Mouse (Mus musculus) left cerebral cortex, postnatal 14 days (tissue): ENCODE results near the gene Scarb2. TPM values are rescaled to one million over a fixed set of nuclear protein-coding genes. Genes with fewer than 3 reads are reported as not detected.

Source experiments
- DNase-seq, 2 experiments: peaks; one replicate each; pipeline ENCODE4 v3.0.0; 2021 to 2022; ENCODE audit warnings: low spot score in 2 of 2, mixed read lengths in 1 of 2
- intact Hi-C: fragments of 180-260 bp; cut with DNase I; formaldehyde crosslinking; loops from one replicate; pipeline ENCODE4 v1.15.1; 2025
- microRNA-seq, 2 experiments: library from miRNA; unstranded; fragments of <30 nt; microRNA quantifications; one replicate each; pipeline ENCODE4 v1.2.0; 2022
- total RNA-seq, 2 experiments: library from RNA; stranded (reverse); gene quantifications; 2 replicates each; pipeline ENCODE4 v1.2.3; 2021

The Scarb2 gene
- total RNA-seq, 2 experiments from 2014 or later = 81.8 to 82.3 TPM

DNA sequence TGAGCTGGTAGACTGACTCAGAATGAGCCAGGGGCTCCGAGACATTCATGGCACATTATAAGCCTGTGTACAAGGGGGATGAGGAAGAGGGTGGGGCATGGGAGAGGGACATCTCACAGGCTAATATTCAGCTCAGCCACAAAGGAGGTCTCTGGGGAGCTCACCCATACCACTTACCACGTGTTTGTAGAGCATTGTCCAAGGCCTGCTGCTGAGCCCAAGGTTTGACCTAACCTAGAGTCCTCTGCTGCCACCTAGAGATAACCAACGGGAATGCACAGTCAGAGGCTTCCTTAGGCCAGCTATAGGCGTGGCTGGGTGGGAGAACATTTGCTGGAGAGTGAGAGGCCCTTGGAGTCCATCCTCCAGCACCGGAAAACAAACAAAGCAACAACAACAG is 108.5 kb downstream of the Scarb2 start:
- peak; percentile 72 to 81 for DNase-seq
- intact Hi-C loops = no loop called here

DNA sequence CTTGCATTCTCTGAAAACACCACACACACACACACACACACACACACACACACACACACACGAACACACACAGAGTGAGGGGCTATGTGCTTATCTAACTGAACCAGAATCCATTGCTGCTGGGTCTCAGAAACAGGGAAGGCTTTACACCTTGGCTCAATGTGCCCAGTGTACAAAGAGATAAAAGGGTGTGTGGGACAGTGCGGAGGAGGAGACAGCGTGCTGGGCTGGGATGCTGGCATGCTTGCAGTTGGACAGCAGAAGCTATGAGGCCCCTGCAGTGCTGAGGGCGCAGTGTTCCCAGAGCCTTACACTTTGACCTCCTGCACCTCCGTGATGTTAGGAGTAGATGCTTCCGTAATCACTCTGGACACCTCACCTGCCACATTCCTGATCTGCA is 110.2 kb downstream of the Scarb2 start:
- no peak for DNase-seq
- intact Hi-C loops = no loop called here

DNA sequence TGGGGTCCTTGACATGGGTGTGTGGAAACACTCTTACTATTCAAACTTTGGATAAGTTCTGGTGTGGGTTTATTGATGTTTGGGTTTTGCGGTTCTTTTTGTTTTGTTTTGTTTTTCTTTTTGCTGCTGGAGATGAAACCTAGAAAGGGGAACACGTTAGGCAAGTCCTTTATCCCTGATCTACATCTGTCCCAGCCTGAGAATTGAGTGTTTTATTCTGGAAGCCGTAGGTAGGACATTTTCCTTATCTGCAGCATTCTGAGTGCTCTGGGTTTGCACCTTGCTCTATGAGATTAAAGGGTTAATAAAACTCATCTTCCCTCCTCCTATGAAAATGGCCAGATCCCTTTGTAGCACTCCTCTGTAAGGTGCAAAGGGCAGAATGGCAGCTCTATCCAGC is 110.9 kb downstream of the Scarb2 start:
- intact Hi-C loops = no loop called here
- no peak for DNase-seq

DNA sequence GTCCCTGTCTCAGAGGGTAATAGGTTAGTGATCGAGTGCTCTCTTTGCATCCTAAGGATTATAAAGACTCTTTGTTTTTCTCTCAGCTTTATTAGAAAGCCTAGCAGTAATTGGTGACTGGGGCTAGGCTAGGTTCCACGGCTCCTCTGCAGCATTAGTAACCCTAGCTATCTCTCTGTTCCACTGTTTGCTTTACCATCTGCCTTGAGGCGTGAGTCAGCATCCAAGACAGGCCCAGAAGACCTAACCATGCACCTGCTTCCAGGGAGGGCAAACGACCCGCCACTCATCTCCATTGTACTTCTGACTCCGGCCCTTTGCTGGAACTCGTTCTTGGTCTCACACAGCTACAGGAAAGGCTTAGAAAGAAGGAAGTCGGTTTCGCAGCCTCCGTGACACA is 112.8 kb downstream of the Scarb2 start:
- no peak for DNase-seq
- intact Hi-C loops = no loop called here

DNA sequence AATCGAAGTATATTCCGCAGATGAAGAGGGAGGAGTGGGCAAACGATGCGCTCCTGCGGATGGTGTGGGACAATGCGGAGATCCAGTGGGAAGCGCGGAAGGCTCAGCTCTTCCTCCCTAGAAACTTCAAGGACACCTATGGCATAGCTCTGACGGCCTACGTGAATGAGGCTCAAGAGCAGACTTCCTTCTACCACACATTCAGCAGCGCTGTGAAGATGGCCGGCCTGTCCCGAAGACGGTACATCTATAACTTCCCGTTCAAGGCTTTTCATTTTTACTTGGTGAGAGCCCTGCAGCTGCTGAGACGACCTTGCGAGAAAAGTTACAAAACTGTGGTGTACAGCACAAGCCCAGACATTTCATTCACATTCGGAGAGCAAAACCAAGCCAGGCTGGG is 114.1 kb downstream of the Scarb2 start:
- DNase-seq = no peak
- intact Hi-C loops = no loop called here

Small RNA genes within 50 kb of the gene (microRNA-seq; reads per million reads assigned to microRNA genes)
- gene Mir6415 = 0 reads per million in 2 experiments

Other genes starting within 250 kb of the Scarb2 start
- gene Naaa, start 228.7 kb downstream of the Scarb2 start, total RNA-seq = 10 to 100 TPM; 26.6 to 30.7 TPM
- gene Sdad1, start 196.4 kb downstream of the Scarb2 start, total RNA-seq = 10 to 100 TPM; 18.6 to 20.2 TPM
- gene Cxcl9, start 178.8 kb downstream of the Scarb2 start, total RNA-seq = not detected
- 10 to 100 TPM; 10.2 to 11.8 TPM for gene Art3, start 175.0 kb downstream of the Scarb2 start, total RNA-seq
- not detected for gene Cxcl10, start 157.9 kb downstream of the Scarb2 start, total RNA-seq
- 10 to 100 TPM; 25.6 to 29.5 TPM for gene Nup54, start 71.6 kb downstream of the Scarb2 start, total RNA-seq
- under 1 TPM in 1 of 2 experiments, not detected in 1; 0.49 TPM for gene Fam47e, start 48.2 kb upstream of the Scarb2 start, total RNA-seq
- gene Stbd1, start 96.2 kb upstream of the Scarb2 start, total RNA-seq = 1 to 10 TPM in 1 of 2 experiments, under 1 TPM in 1; 0.59 to 1.2 TPM
- gene Ccdc158, start 168.4 kb upstream of the Scarb2 start, total RNA-seq = under 1 TPM; 0.21 to 0.55 TPM
- 1 to 10 TPM; 4.0 to 6.4 TPM for gene Shroom3, start 176.6 kb upstream of the Scarb2 start, total RNA-seq